Mouse (Mus musculus): ENCODE results near the gene Rmdn3.

The Rmdn3 gene

DNA sequence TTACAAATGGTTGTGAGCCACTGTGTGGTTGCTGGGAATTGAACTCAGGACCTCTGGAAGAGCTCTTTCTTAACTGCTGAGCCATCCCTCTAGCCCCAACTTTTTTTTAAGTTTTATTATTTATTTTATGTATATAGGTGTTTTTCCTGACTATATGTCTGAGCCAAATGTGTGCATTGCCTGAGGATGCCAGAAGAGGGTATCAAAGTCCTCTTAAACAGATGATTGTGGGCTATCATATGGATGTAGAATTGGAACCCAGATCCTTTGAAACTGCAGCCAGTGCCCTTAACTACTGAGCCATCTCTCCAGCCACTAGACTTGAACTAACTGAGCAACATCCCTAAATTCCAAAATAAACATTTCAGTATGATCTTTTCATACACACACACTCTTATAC, 55.3 kb downstream of the Rmdn3 start:
- no peak for DNase-seq (ENCODE audit: low read depth, low spot score)

Measured in skeletal muscle tissue, adult 2 months (tissue).